Mouse (Mus musculus) mouse trophoblast stem cell (cell line): Measurements from ENCODE around the gene Rgs8.

Source experiments
- in situ Hi-C, 2 experiments: fragments of 300-500 bp; cut with MseI, MboI; formaldehyde crosslinking; loops; 2 replicates in 1 of 2; 3 replicates in 1 of 2; pipeline ENCODE4 v1.15.1; 2025

The Rgs8 gene

GRCm38 (mm10) chr1:153741551-153742316 is 88.9 kb downstream of the Rgs8 start:
- in situ Hi-C loops: no loop called here

- in situ Hi-C loops: no loop called here
Observed at GRCm38 (mm10) chr1:153742374-153743155, 89.7 kb downstream of the Rgs8 start.

- in situ Hi-C loops: loop anchor here (5.0 kb wide), 1 partner anchor 189 kb away; no protein-coding TSS in a partner anchor
Observed at GRCm38 (mm10) chr1:153746119-153746670, 93.4 kb downstream of the Rgs8 start.

DNA sequence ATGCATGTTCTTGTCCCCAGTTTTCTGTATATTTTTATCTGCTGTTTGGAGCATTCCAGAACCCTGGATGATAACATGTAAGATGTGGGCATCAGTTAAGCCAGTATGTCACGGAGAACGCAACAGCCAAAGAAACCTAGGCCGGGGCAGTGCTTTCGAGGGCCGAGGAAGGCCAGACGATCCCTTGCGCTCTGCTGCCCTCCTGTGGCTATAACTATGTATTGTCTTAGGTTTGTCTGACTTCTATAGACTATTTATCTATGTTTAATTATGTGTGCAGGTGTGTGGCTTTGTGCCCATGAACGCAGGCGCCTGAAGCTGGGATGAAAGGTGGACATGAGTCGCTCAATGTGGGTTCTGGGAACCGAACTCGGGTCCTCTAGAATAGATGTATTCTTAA is 93.9 kb downstream of the Rgs8 start:
- in situ Hi-C loops: loop anchor here (5.0 kb wide), 1 partner anchor 189 kb away; no protein-coding TSS in a partner anchor

GRCm38 (mm10) chr1:153747861-153748530 is 95.2 kb downstream of the Rgs8 start:
- in situ Hi-C loops: loop anchor here (5.0 kb wide), 1 partner anchor 191 kb away; no protein-coding TSS in a partner anchor

GRCm38 (mm10) chr1:153748549-153748948 is 95.7 kb downstream of the Rgs8 start:
- in situ Hi-C loops: loop anchor here (5.0 kb wide), 1 partner anchor 191 kb away; no protein-coding TSS in a partner anchor

GRCm38 (mm10) chr1:153749211-153749801 is 96.5 kb downstream of the Rgs8 start, which contains the start of gene Rnasel:
Gene Rnasel (plus strand): TSS chr1:153749426.
- in situ Hi-C loops: loop anchor here (5.0 kb wide), 1 partner anchor 192 kb away; no protein-coding TSS in a partner anchor
